Mouse (Mus musculus) heart, postnatal 14 days (tissue): ENCODE data around the gene Prkcsh. TPM values are rescaled to one million over a fixed set of nuclear protein-coding genes. Genes with fewer than 3 reads are reported as not detected.

Source experiments
- total RNA-seq, 2 experiments: library from RNA; stranded (reverse); gene quantifications; 2 replicates each; pipeline ENCODE4 v1.2.3; 2021

Prkcsh gene
- total RNA-seq, 2 experiments from 2014 or later: 66.5 to 66.7 TPM

Other genes with a start within 250 kb of the Prkcsh start
- 1 to 10 TPM; 4.7 to 6.5 TPM for gene Spc24, start 242.5 kb upstream of the Prkcsh start, total RNA-seq
- gene Kank2, start 204.1 kb upstream of the Prkcsh start, total RNA-seq: 10 to 100 TPM; 52.6 to 53.3 TPM
- not detected for gene Angptl8, start 167.3 kb upstream of the Prkcsh start, total RNA-seq
- 10 to 100 TPM; 46.1 to 57.3 TPM for gene Dock6, start 150.2 kb upstream of the Prkcsh start, total RNA-seq
- gene Rab3d, start 84.6 kb upstream of the Prkcsh start, total RNA-seq: 1 to 10 TPM; 8.2 to 9.7 TPM
- 1 to 10 TPM; 1.1 to 1.6 TPM for gene Ccdc159, start 75.3 kb upstream of the Prkcsh start, total RNA-seq
- gene Tmem205, start 75.2 kb upstream of the Prkcsh start, total RNA-seq: 10 to 100 TPM; 22.7 to 27.6 TPM
- gene Plppr2, start 65.8 kb upstream of the Prkcsh start, total RNA-seq: 1 to 10 TPM; 1.8 to 2.0 TPM
- 1 to 10 TPM; 6.1 to 7.0 TPM for gene Swsap1, start 47.1 kb upstream of the Prkcsh start, total RNA-seq
- gene Epor, start 39.3 kb upstream of the Prkcsh start, total RNA-seq: 1 to 10 TPM; 1.6 to 2.5 TPM
- gene Rgl3, start 13.4 kb upstream of the Prkcsh start, total RNA-seq: 1 to 10 TPM; 1.0 to 1.3 TPM
- under 1 TPM in 1 of 2 experiments, not detected in 1; 0.17 TPM for gene Ccdc151, start 172 bp upstream of the Prkcsh start, total RNA-seq
- 1 to 10 TPM in 1 of 2 experiments, under 1 TPM in 1; 0.12 to 1.1 TPM for gene Elavl3, start 49.2 kb downstream of the Prkcsh start, total RNA-seq
- gene Gm49318, start 68.5 kb downstream of the Prkcsh start, total RNA-seq: not detected
- 1 to 10 TPM; 5.3 to 6.4 TPM for gene Zfp653, start 68.6 kb downstream of the Prkcsh start, total RNA-seq
- 10 to 100 TPM; 91.7 to 91.8 TPM for gene Ecsit, start 82.6 kb downstream of the Prkcsh start, total RNA-seq
- 1 to 10 TPM; 5.4 to 9.5 TPM for gene Cnn1, start 96.4 kb downstream of the Prkcsh start, total RNA-seq
- gene Elof1, start 114.4 kb downstream of the Prkcsh start, total RNA-seq: 10 to 100 TPM; 39.5 to 41.5 TPM
- 1 to 10 TPM; 2.2 to 2.6 TPM for gene Acp5, start 132.9 kb downstream of the Prkcsh start, total RNA-seq
- gene Pigyl, start 154.0 kb downstream of the Prkcsh start, total RNA-seq: 10 to 100 TPM; 42.8 to 44.2 TPM
- under 1 TPM; 0.17 to 0.27 TPM for gene Zfp872, start 185.3 kb downstream of the Prkcsh start, total RNA-seq
- gene Zfp809, start 222.9 kb downstream of the Prkcsh start, total RNA-seq: 10 to 100 TPM; 40.2 to 40.8 TPM